Comparison of ENCODE assay signal across 26 mouse cellular contexts in the genomic region with DNA sequence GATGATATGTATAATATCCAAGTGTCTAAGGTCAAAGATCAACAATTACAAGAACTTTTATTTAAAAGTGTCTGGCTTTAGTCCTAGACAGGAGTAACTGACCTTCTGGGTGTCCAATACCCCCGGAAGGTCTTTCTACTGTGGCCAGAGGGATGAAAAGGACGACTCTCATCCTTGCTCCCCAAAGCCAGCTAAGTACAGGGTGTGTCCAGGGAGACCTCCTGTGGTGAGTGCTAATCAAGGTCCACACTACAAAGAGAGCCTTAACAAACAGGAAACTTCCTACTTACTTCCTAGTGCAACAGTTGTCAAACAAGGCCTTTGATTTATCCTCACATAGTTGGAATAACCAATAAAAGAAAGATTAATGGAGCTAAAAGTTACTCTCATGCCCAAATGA. TPM values are rescaled to one million over a fixed set of nuclear protein-coding genes. Genes with fewer than 3 reads are reported as not detected.
DNase-seq lines count a peak whose midpoint lies in the region; ATAC-seq and TF ChIP-seq lines count a peak whose summit lies in the region.
"Had no signal": no experiment of that assay in that cellular context is flagged by ENCODE, and none has a peak within 500 bp of the region (broad histone marks: within the 10 kb centered on the region; RNA-seq: fewer than 3 reads in every experiment).

No protein-coding gene starts in this region.

- ATAC-seq in heart, postnatal 0 days (ENCODE audit: insufficient read depth, low read depth), result no peak
- ATAC-seq: CD4-positive, CD25-positive, alpha-beta regulatory T cell, adult 4 months; forebrain, embryonic 14.5 days; forebrain, embryonic 16.5 days had no signal

- no peak overlapping the region for H3K4me3 ChIP-seq in heart, postnatal 0 days (ENCODE audit: low read depth, low read length)
- H3K4me3 ChIP-seq: embryonic facial prominence, embryonic 13.5 days; embryonic facial prominence, embryonic 15.5 days; erythroblast, embryonic 14.5 days; forebrain, embryonic 10.5 days; forebrain, embryonic 12.5 days had no signal

- H3K4me1 ChIP-seq in heart, postnatal 0 days (ENCODE audit: control insufficient read depth, insufficient read depth), result peaks cover 6% of the 10 kb centered on the region
- H3K4me1 ChIP-seq: embryonic facial prominence, embryonic 13.5 days; embryonic facial prominence, embryonic 15.5 days; forebrain, embryonic 10.5 days; forebrain, embryonic 12.5 days had no signal

- TF ChIP-seq CTCF in heart, postnatal 0 days (IDR thresholded peaks at IDR 0.05; ENCODE audit: low read depth), result no peak

- H3K27me3 ChIP-seq in heart, postnatal 0 days (ENCODE audit: control insufficient read depth, insufficient read depth, low read length), result no peaks in the 10 kb centered on the region
- H3K27me3 ChIP-seq: CH12.LX; embryonic facial prominence, embryonic 13.5 days; embryonic facial prominence, embryonic 15.5 days; forebrain, embryonic 12.5 days had no signal

- TF ChIP-seq EP300 in heart, postnatal 0 days (IDR thresholded peaks at IDR 0.05; ENCODE audit: low read depth), result no peak

- H3K27ac ChIP-seq in heart, postnatal 0 days (ENCODE audit: low read depth), result 0 out of 2 replicates have a peak overlapping the region, but pooled peaks have one; percentile 3
- H3K27ac ChIP-seq: embryonic facial prominence, embryonic 13.5 days; embryonic facial prominence, embryonic 15.5 days; forebrain, embryonic 10.5 days; forebrain, embryonic 12.5 days had no signal

- H3K4me2 ChIP-seq in heart, postnatal 0 days (ENCODE audit: low read depth, low read length), result no peak overlapping the region
- H3K4me2 ChIP-seq: embryonic facial prominence, embryonic 13.5 days; embryonic facial prominence, embryonic 15.5 days; forebrain, embryonic 12.5 days had no signal

- intact Hi-C loops in heart, postnatal 36 days (cut with DNase I), result no loop called here

- peaks cover 73% of the 10 kb centered on the region for H3K36me3 ChIP-seq in heart, postnatal 0 days (replicated peaks; ENCODE audit: control insufficient read depth, insufficient read depth, low read length)

- 60% methylated on average over 2 of the region's 2 CpGs for WGBS in heart, postnatal 0 days

- H3K9me3 ChIP-seq in heart, postnatal 0 days (replicated peaks; ENCODE audit: control insufficient read depth, low read length), result no peaks in the 10 kb centered on the region
- H3K9me3 ChIP-seq: embryonic facial prominence, embryonic 13.5 days; embryonic facial prominence, embryonic 15.5 days; forebrain, embryonic 10.5 days; forebrain, embryonic 12.5 days had no signal

- H3K9ac ChIP-seq in heart, postnatal 0 days (replicated peaks; ENCODE audit: low read depth, low read length), result no peak overlapping the region
- H3K9ac ChIP-seq: embryonic facial prominence, embryonic 13.5 days; embryonic facial prominence, embryonic 15.5 days; forebrain, embryonic 12.5 days had no signal

- DNase-seq in heart, adult 11 months, result peak; percentile 70
- DNase-seq in heart, postnatal 36 days, result no peak
- DNase-seq in heart, postnatal 0 days (ENCODE audit: low spot score), result no peak
- DNase-seq in heart, postnatal 4 days, result no peak
- peak; percentile 53 for DNase-seq in ZHBTc4 (ENCODE audit: low read depth, low spot score)
- no peak for DNase-seq in lung, adult 18-20 months
- DNase-seq: adrenal gland, adult 2 months; adrenal gland, postnatal 10 days; adrenal gland, postnatal 25 days; B cell, adult 2 months; cerebellum, adult 11 months; cerebellum, adult 18-20 months; cerebellum, adult 8-10 months; cerebellum, adult 9-11 months; cerebellum, postnatal 14 days; cerebellum, postnatal 36 days; embryo, embryonic 11 days had no signal

RNA-seq across cellular contexts. Expression of a gene that starts 22.9 kb away (rescaled TPM):
- over 10,000 TPM; 11,843 to 11,873 TPM for total RNA-seq in heart, postnatal 36 days (2021)
- total RNA-seq in heart, postnatal 0 days (2014; rRNA removed; ENCODE audit: low replicate concordance), result 2,277 and 2,295 TPM in 2 replicates
- polyA plus RNA-seq in heart, postnatal 0 days (2015; fragmentation: Nextera tagmentation; extraction: Ambion mirVana), result 706 and 785 TPM in 2 replicates
- total RNA-seq in heart, postnatal 4 days (2021), result 1,000 to 10,000 TPM; 5,023 to 5,799 TPM

RNA-seq across cellular contexts. Expression of a gene that starts 57.6 kb away (rescaled TPM):
- total RNA-seq in heart, postnatal 36 days (2021), result 10 to 100 TPM; 31.7 to 35.1 TPM
- 30.1 and 38.9 TPM in 2 replicates for total RNA-seq in heart, postnatal 0 days (2014; rRNA removed; ENCODE audit: low replicate concordance)
- polyA plus RNA-seq in heart, postnatal 0 days (2015; fragmentation: Nextera tagmentation; extraction: Ambion mirVana), result 33.1 and 36.9 TPM in 2 replicates
- 10 to 100 TPM; 47.0 to 48.7 TPM for total RNA-seq in heart, postnatal 4 days (2021)

Comparison
In these comparisons a context has a peak if more than half of its experiments do, and no peak if none do; other contexts are left out.
1. DNase-seq: peak in heart, adult 11 months (single experiment) and ZHBTc4 (single experiment); none in heart, postnatal 36 days (0 of 2), heart, postnatal 0 days (single experiment), heart, postnatal 4 days (single experiment) and lung, adult 18-20 months (0 of 2).